Mouse (Mus musculus) embryonic stem cell, embryonic (primary cell): ENCODE results near the gene Sec16b.

Source experiments
- CTCF ChIA-PET, 4 experiments: fragments of 300-600 bp in 2 of 4; fragments of 350-600 bp in 2 of 4; sonication (Branson Sonifier 250); formaldehyde crosslinking; loops; one replicate each; lab custom pipeline; 2022; ENCODE audit warnings: inconsistent platforms in 2 of 4; lab: Charles Lee
- POLR2A ChIA-PET, 4 experiments: fragments of 300-600 bp in 2 of 4; fragments of 350-600 bp in 2 of 4; sonication (Branson Sonifier 250); formaldehyde crosslinking; loops; one replicate each; lab custom pipeline; 2022; ENCODE audit warnings: antibody characterized with exemption in 4 of 4, inconsistent platforms in 1 of 4; lab: Charles Lee

Sec16b gene

GRCm38 (mm10) chr1:157537636-157538035 lies 31.1 kb downstream of the Sec16b start:
- ChIA-PET POLR2A (interaction anchor here in 1 of 4 experiments (1.0 kb wide), 1 partner anchor 61 kb away, joined by 6 read pairs; no protein-coding TSS in a partner anchor), CTCF (interaction anchor here in 3 of 4 experiments (0.6 to 4.5 kb wide), 15 partner anchors 9 to 461 kb away, joined by 3 to 44 read pairs (median 5); partner anchors contain the start of genes Cryzl2 (in 1 of the 3) and Rasal2 (in 1 of the 3))

GRCm38 (mm10) chr1:157545056-157545455 lies 38.5 kb downstream of the Sec16b start:
- ChIA-PET CTCF (interaction anchor here in 3 of 4 experiments (0.5 to 1.3 kb wide), 3 partner anchors 9 to 722 kb away, joined by 3 to 5 read pairs (median 3); no protein-coding TSS in a partner anchor), POLR2A (no interaction called here)

DNA sequence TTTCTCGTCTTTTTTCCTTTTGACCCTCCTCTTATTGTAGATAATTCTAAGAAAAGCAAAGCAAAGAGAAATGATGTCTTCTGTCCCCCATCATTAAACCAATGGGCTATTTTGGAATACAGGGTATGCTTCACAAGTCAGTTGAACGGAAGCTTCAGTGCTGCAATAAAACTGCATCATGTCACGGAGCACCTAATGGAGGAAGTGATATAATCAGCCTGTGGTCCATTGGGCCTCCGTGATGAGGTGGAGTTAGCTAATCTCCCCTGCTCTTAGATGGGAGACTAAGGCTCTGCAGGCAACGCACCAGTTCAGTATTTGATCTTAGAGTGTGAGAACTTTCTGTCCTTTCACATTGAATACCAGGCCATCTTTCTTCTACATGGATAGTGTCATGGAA lies 41.1 kb downstream of the Sec16b start:
- CTCF ChIA-PET: interaction anchor here (0.6 to 1.7 kb wide), 5 partner anchors 10 to 555 kb away, joined by 3 to 4 read pairs (median 3); no protein-coding TSS in a partner anchor
- POLR2A ChIA-PET: interaction anchor here in 1 of 4 experiments (0.5 kb wide), 1 partner anchor 1769 kb away, joined by 4 read pairs; no protein-coding TSS in a partner anchor

DNA sequence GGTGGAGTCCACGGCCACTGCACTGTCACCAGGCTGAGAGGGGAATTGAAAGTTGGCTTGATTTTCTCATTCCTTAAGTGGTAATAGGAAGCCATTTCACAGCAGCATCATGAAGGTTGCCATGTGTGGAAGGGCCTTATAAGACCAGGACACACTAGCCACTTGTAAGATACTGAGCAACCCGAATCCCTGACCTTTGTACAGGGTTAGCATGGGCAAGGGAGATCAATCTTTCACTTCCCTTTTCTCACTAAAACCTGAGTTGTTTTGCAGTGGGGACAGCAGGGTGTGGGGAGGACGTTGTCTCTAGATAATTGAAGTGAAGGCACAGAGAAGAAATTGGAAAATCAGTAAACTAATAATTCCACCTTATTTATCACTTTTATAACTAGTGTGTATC lies 43.2 kb downstream of the Sec16b start:
- ChIA-PET CTCF (no interaction called here), POLR2A (no interaction called here)

- ChIA-PET POLR2A (interaction anchor here in 1 of 4 experiments (0.6 to 0.8 kb wide), 3 partner anchors 269 to 987 kb away, joined by 3 to 5 read pairs (median 4); no protein-coding TSS in a partner anchor), CTCF (interaction anchor here in 3 of 4 experiments (0.6 to 1.1 kb wide), 12 partner anchors 16 to 1164 kb away, joined by 3 to 7 read pairs (median 4); no protein-coding TSS in a partner anchor)
These were observed 46.4 kb downstream of the Sec16b start for GRCm38 (mm10) chr1:157552749-157553451.

DNA sequence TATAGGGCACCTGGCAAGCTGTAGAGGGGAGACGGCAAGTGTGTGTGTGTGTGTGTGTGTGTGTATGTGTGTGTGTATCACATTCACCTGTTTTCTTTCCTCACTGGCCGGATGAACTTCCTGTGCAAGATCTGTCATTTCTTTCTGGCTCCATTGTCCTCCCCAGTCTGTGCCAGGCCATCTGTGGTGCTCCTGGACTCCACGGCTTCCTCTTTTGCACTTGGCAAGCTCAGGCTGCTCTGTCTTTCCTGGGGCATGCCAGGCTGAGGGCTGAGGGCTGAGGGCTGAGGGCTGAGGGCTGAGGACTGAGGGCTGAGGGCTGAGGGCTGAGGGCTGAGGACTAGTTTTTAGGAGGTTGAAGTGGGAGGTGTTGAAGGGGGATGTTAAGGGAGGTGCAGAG lies 47.6 kb downstream of the Sec16b start:
- ChIA-PET CTCF (interaction anchor here in 1 of 4 experiments (0.8 kb wide), 1 partner anchor 1581 kb away, joined by 3 read pairs; no protein-coding TSS in a partner anchor), POLR2A (interaction anchor here in 3 of 4 experiments (0.5 to 0.6 kb wide), 3 partner anchors 17 to 619 kb away, joined by 3 to 5 read pairs (median 4); no protein-coding TSS in a partner anchor)

DNA sequence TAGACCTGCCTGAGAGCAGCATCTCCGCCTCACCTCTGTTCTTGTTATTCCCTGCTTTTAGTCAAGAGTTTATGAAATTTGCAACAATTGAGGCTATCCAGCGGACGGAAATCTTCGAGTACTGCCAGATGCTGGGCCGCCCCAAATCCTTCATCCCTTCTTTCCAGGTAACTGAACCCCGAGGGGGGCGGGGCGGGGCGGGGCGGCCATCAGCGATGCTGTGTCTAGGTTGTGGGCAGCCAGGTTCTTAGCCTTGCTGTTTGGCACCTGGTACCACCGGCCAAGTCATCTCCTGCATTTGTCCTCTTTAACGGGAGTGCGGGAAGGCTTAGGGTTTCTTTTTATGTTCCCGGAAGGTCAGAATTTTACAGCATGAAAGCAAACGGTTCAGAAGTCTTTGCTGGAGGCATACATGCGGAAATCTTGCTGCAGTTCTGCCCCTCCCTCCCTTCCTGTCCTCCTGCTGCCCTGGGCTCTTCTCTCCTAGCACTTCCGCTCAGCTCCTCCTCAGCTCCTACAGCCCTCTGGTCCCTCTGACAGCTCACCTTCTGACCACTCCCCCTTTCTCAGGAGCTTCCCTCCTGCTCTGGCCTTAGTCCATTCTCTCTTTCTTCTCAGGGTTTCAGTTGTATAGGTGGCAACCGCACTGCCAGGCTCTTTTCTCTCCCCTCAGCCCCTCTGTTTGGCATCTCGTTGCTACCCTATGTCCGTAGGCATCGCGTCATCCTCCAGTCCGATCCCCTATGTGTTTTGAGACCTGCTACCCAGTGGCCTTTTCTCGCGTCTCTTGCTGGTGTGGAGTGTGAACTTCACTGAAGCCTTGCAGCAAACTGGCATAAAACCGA lies 48.4 kb downstream of the Sec16b start:
- POLR2A ChIA-PET: no interaction called here
- CTCF ChIA-PET: interaction anchor here in 2 of 4 experiments (0.6 to 0.9 kb wide), 2 partner anchors 18 to 473 kb away, joined by 3 to 4 read pairs; no protein-coding TSS in a partner anchor

- CTCF ChIA-PET: interaction anchor here in 1 of 4 experiments (0.9 kb wide), 1 partner anchor 473 kb away, joined by 4 read pairs; no protein-coding TSS in a partner anchor
- POLR2A ChIA-PET: no interaction called here
These were observed 49.2 kb downstream of the Sec16b start for GRCm38 (mm10) chr1:157555738-157556137.

- POLR2A ChIA-PET: no interaction called here
- CTCF ChIA-PET: interaction anchor here in 1 of 4 experiments (0.6 kb wide), 1 partner anchor 326 kb away, joined by 3 read pairs; no protein-coding TSS in a partner anchor
These were observed 49.9 kb downstream of the Sec16b start for GRCm38 (mm10) chr1:157556439-157556838.

DNA sequence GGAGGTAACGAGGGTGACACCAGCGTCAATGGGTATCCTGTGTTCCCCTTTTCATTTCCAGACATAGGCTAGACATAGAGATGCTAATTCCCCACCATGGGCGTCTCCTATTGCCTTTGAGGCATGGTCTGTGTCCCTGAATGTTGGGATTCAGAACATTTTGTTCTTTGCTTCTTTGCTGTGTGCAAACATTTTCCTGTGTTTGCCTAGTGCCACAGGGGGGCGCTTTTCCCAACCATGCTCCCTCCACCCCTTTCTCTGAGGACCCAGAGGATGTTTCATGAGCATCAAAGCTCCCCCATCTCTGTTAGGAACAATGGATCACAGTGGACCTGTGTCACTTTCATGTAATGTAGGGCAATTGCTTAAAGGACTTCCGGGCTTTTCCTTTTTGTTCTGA lies 51.6 kb downstream of the Sec16b start:
- POLR2A ChIA-PET: interaction anchor here in 1 of 4 experiments (0.7 kb wide), 1 partner anchor 214 kb away, joined by 3 read pairs; no protein-coding TSS in a partner anchor
- CTCF ChIA-PET: interaction anchor here in 1 of 4 experiments (0.7 to 0.8 kb wide), 3 partner anchors 13 to 477 kb away, joined by 3 read pairs; no protein-coding TSS in a partner anchor

DNA sequence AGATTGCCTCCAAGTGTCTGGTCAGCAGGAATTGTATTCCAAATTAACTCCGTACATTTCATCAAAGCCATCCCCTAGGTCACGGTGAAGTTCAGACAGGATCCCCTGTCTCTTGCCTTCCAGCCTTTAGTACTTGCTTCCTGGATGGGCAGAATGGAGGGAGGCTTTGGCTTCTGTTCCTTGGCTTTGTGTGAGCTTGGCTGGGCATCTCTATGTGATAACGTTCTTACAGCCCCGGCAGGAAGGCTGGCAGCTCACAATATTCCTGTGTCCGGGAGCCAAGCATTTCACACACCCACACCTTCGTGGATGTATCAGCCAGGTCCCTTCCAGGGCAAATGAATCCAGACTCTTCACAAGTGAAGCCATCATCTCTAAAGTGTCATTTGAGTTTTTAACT lies 53.5 kb downstream of the Sec16b start:
- ChIA-PET POLR2A (interaction anchor here in 1 of 4 experiments (0.7 kb wide), 1 partner anchor 1012 kb away, joined by 7 read pairs; no protein-coding TSS in a partner anchor), CTCF (interaction anchor here in 3 of 4 experiments (0.6 to 2.0 kb wide), 13 partner anchors 9 to 1305 kb away, joined by 3 to 8 read pairs (median 3); no protein-coding TSS in a partner anchor)

DNA sequence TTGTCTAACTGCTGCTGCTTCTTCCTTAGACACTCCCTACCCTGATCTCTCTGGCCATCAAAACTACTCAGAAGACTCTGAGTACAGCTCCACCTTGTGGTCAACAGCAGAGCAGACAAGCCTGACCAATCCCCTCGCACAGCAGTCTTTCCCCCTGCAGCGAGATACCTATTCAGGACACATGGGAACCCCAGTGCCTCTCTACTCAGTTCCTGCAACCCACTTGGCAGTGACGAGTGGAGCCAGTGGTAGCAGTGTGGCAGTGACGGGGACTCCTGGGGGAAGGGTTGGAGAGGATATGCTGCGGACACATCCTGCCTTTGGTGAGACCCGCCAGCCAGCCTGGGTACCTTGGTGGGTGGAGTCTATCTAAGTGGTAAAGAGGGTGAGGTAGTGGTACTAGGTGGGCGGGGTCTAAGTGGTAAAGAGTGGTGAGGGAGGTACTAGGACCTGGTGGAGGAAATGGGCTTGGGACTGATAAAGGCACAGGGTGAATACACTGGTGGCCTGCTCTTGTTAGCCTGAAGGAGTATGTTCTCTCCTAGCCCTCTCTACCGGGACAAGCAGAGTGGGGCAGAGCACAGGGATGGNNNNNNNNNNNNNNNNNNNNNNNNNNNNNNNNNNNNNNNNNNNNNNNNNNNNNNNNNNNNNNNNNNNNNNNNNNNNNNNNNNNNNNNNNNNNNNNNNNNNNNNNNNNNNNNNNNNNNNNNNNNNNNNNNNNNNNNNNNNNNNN lies 54.3 kb downstream of the Sec16b start:
- POLR2A ChIA-PET: interaction anchor here in 1 of 4 experiments (0.6 kb wide), 1 partner anchor 383 kb away, joined by 3 read pairs; no protein-coding TSS in a partner anchor
- CTCF ChIA-PET: interaction anchor here in 3 of 4 experiments (0.5 to 2.0 kb wide), 11 partner anchors 9 to 994 kb away, joined by 3 to 8 read pairs (median 3); no protein-coding TSS in a partner anchor

DNA sequence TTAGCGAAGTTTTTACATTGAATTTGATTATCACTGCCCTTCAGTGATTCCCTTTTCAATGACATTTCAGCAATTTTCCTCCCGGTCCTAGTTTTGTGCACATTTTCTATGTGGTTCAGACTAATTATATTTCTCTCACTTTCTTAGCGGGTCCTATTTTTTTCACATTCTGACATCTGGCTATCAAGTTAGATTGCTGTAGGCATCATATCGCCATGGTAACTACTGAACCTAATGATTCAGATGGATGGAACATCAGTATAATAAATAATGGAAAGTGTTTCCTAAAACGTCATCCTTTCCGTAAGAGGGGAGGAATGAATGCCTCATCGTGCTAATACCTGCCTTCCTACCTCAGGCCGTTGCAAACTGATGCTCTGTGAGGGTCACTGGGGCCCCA lies 61.3 kb downstream of the Sec16b start:
- ChIA-PET CTCF (no interaction called here), POLR2A (no interaction called here)

DNA sequence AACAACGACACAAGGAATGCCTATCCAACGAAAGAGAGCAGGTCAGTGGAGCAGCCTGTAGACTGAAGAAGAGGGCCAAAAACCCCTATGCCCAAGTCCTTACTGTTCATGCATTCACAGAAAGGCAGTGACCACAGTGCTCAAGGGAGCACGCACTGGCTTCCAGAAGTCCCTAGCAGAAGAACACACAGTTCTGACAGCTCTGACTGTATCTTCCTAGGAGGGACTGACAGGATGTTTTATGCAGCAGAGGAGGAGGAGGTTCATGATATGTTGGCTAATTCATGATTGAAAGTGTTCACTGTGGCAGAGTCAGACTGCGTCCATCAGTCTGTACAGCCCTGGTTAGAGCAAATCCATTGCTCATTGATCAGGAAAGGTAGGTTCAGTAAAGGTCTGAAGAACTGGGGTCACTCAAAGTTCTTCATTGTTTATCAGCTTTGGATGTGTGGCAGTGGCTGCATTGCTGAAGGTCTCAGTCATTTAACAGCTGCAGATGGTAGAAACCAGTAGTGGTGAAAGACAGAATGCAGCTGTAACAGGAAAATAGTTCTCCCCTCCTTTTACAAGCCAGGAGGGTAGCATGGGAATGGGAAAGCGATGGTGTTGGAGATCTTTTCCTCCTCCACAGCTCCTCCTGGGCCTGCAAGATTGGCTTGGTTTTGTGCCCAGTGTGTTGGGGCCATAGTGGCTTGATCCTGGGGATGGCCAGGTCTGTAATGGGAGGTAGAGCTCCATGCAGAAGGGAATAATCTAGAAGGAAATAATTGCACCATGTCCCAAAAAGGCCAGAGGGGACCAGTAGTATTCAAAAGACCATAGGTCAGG lies 62.9 kb downstream of the Sec16b start:
- CTCF ChIA-PET: interaction anchor here in 3 of 4 experiments (0.6 to 1.0 kb wide), 3 partner anchors 9 to 976 kb away, joined by 3 to 5 read pairs (median 4); no protein-coding TSS in a partner anchor
- POLR2A ChIA-PET: interaction anchor here in 1 of 4 experiments (1.1 kb wide), 1 partner anchor 24 kb away, joined by 4 read pairs; no protein-coding TSS in a partner anchor

DNA sequence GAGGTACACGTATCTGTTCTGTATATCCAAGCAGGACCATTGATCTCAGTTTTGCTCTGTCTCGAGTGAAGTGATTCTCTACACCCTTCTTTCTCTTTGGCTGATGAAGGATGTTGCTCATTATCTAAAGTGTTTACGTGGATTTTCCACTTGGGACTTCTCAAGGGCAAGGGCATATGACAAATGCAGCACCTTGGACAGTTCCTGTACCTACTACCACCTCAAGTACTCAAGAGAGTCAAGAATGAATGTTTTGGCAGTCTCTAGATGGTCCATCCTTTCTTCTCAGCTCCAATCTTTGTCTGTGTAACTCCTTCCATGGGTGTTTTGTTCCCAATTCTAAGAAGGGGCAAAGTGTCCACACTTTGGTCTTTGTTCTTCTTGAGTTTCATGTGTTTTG lies 68.8 kb downstream of the Sec16b start:
- POLR2A ChIA-PET: no interaction called here
- CTCF ChIA-PET: interaction anchor here in 1 of 4 experiments (1.0 kb wide), 1 partner anchor 39 kb away, joined by 3 read pairs; no protein-coding TSS in a partner anchor

DNA sequence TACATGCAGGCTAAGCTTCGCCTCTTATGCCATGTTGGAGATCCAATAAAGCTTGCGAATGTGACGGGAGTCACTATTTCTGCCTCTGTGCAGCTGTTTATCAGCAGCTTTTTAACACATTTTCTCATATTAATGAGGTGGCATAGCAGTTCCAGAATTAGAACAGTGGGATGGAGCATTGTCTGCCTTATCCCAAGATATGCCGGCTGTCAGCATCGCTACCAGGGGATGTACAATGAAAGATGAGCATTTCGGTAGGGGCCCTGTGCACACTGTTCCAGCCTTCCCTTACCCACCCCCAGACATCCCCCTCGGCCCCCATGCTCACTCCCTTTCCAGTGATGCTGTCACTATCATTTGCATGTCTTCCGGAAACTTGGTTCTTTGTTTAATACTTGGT lies 71.8 kb downstream of the Sec16b start:
- POLR2A ChIA-PET: no interaction called here
- CTCF ChIA-PET: interaction anchor here in 1 of 4 experiments (0.9 kb wide), 1 partner anchor 42 kb away, joined by 4 read pairs; no protein-coding TSS in a partner anchor
